Mouse (Mus musculus) cortical plate, adult 2 months (tissue): ENCODE measurements around the gene Med12l.

Source experiments
- CTCF ChIP-seq: fragments of 200-500 bp; IDR thresholded peaks from 2 replicates; pipeline ENCODE4 v1.5.1; 2011; ENCODE audit warnings: mild to moderate bottlenecking, control low read depth, low read length; ENCODE audit not compliant: insufficient read depth; ENCODE audit errors: extremely low read depth
- POLR2A ChIP-seq: fragments of 200-500 bp; IDR thresholded peaks from 2 replicates; pipeline ENCODE4 v1.6.1; 2011; ENCODE audit warnings: mild to moderate bottlenecking, low read length, control low read depth; ENCODE audit not compliant: insufficient read depth; ENCODE audit errors: extremely low read depth

DNA sequence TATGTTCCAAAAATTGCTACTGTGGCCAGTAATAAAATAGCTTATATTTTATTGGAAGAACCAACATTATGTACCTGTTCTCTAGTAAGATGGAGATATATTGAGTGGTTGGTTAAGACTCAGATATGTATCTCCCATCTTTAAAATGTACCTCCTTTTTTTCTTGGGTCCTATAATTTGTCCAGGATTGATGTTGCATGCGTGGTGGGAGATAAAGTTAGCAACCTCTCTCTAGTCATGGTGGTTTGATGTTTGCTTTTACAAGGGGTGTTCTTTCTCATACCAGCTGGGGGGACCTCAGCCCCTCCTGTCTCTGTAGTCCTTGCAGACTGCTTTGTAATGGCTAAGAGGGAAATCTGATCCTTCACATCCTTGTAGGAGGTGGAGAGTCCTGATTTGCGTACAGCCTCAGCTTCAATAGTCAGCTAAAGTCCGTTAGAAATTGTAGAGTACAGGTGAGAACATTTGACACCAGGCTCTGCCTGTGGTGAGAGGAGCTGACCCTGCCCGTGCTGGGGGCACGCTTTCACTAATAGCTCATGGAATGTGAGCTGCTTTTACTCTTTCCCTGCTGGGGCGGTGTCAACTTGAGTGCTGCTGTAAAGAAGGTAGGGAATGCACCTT lies 74.8 kb downstream of the Med12l start:
- TF ChIP-seq POLR2A (no peak), CTCF (no peak)
